Mouse (Mus musculus) cerebral cortex, adult 2 months (tissue): Measurements from ENCODE around the gene Oscar.

Experiments used
- WGBS: fragments of 180-500 bp; shearing (Covaris S2); methylation state at CpG from one replicate; pipeline ENCODE4 v1.1.7; 2018; 5-methylcytosine and 5-hydroxymethylcytosine counted together

Oscar gene

DNA sequence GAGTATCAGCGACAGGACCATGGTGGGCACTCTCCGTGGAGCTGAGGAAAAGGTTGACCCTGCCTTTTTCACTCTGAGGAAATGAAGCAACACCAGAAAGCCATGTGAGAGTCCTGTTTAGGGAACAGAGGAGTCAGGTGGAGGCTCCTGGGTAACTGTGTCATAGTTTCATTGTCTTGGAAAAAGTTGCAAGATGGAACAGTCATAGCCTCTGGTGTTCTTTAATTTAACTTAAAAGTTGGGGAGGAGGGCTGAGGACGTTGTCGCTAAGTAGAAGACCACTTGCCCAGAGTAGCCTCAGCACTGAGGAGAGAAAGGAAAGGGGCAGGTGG, at the start of gene Oscar:
Gene Oscar, minus strand, starts transcription at position 101 of the 332 bp plus-strand sequence.
- WGBS, result 81% methylated on average over 4 of the region's 4 CpGs

DNA sequence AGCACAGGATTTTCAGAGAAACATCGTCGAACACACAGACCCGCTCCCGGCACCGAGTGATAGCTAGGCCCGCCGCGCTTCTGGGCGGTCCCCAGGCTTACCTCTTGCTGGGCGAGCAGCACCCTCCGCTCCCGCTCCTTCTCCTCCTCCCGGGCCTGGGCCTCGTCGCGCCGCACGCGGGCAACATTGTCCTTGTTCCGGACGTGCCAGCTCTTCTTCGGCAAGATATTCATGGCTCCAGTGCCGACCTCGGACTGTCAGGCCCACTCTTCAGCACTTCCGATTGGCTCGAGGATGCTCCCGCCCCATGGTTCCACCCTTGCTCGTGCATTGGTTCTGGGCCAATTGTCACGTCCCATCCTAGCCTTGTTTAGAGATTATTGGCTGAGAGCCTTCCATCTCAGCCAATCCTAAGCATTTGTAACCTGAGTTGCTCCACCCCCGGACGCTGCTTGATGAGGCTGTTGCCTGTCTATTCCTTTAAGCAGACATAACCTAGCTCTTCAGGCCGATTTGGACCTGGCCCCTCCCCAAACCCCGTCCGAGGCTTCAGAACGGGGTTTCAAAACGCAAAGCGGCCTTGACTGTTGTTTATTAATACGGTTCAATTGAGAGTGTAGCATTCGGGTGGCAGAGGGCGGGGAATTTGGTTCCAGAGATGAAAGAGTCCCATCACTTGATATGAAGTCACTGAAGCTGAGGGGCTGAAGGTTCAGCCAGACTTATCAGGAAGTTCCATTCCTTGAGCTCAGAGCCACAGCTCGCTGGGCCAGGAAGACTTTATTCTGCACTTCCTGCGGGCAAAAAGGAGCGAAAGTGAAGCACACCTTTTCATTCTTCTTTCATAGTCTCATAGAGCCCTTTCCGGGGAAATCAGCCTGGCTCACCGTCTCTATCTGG, 49.5 kb upstream of the Oscar start, which contains the start of gene Leng1:
Gene Leng1, minus strand, starts transcription at position 626 of the 900 bp plus-strand sequence.
- 2% methylated on average over 45 of the region's 45 CpGs for WGBS

DNA sequence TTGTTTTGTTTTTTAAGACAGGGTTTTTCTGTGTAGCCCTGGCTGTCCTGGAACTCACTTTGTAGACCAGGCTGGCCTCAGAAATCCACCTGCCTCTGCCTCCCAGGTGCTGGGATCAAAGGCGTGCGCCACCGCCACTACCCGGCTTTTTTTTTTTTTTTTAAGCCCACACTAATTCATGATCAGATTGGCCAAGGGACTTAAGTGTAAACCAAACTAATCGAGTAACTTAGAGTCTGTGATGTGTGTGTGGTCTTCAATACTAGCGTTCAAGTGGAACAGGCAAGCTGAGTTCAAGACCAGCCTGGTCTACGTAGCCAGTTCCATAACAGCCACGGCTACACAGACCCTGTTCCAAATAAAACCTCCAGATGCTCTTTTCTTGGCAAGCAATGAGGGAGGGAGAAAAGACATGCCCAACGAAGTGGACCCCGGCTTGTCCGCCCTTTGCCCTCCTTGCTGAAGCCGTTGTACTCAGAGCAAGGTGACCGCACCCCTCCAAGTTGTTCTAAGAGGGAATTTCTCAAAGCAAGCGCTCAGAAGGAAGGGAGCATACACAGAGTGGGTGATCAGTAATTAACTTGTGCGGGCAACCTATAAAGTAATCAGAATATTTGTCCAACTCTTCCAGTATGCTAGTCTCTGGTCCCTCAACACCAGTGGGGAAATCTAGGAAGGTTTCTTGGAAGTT, 48.7 kb upstream of the Oscar start:
- WGBS, result 22% methylated on average over 15 of the region's 15 CpGs

DNA sequence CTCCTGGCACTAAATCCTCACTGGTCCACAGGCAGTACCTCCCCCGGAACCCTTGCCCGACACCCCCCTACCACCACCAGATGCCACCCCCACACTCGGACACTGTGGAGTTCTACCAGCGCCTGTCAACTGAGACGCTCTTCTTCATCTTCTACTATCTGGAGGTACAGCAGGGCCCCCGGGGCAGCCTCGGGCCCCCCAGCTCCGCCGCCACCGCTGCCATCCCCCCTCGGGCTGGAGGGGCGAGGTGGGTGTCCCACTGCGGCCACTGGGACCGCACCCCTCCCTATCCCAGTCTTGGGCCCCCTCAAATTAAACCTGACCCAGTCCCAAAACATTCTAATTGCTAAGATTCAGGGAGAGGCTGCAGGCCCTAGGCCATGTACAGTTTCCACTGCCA, 42.6 kb upstream of the Oscar start:
- 91% methylated on average over 14 of the region's 14 CpGs for WGBS

DNA sequence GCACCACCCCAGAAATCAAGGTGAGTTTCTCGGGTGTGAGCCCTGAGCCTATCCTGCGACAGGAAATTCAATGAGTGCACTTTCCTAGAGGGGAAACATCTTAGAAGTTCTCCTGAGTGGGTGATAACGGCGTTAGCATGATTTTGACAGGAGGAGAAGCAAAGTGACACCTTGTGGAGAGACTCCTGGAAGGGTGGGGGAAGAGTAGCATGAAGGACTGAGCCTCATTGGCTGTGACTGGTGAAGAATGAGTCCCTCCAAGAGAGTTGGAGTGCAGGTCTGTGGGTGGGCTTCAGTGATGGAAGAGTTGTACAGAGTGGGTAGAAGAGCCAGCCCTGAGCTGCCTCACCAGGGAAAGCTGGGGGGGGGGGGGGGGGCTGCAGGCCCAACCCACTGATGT, 41.0 kb upstream of the Oscar start:
- 61% methylated on average over 4 of the region's 4 CpGs for WGBS

DNA sequence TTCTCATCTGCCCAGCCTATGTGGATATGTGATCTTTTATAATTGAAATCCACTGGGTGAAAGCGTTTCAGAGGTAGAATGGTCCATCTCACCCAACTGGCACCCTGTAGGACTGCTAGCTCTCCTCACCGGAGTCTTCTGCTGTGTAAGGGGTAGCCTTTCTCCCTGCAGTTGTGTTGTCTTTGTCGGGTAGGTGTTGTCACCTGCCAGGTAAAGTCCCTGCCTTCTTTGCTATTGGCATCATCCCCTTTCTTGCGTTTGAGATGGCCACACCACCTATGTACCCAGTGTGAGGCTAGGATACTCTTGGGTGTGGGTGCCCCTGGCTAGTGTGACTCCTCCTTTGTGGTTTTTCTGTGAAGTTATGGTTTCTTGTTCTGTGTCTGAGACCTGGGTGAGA, 30.7 kb upstream of the Oscar start:
- 47% methylated on average over 4 of the region's 4 CpGs for WGBS

DNA sequence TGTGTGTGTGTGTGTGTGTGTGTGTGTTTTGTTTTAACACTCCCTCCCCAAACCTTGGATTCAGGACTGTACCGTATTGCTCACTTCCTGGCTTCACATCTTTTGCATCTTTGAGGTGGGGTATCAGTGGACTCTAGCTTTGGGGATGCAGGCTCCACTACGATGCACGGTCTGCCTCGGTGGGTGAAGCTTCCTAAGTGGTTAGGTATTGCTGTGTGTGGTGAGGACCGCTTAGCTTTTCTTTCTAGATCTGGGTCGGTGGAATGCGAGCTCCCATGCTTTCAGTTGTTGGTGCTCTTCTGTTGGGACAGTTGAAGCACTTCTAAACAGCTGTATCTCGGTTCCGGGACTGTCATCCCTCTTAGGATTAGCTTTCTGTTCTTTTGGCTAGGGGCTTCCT, 30.2 kb upstream of the Oscar start:
- 5% methylated on average over 9 of the region's 9 CpGs for WGBS

DNA sequence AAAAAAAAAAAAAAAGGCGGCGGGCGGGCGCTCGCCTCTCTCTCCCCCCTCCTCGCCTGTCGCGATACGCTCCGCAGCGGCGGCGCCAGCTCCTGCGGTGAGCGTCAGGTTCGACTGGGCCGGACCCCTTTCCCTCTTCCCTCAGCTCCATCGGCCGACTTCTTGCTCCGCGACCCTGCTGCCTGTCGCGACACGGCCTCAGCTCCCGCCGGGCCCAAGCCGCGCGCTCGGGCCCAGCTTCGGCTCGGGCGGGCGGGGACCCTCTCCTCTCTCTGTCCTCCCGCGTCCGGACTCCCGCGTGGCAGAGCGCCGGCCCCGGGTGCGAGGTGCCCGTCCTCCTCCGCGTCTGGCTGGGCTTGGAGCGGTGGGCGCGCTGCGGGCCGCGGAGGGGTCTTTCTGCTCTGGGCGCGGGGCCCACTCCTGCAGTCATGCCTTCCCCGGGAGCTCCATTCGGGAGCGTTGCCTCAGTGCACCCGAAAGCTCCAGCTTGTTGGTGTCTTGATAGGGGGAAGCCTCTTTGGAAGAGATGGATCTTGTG, 29.6 kb upstream of the Oscar start:
- WGBS, result under 1% methylated on average over 53 of the region's 58 CpGs

DNA sequence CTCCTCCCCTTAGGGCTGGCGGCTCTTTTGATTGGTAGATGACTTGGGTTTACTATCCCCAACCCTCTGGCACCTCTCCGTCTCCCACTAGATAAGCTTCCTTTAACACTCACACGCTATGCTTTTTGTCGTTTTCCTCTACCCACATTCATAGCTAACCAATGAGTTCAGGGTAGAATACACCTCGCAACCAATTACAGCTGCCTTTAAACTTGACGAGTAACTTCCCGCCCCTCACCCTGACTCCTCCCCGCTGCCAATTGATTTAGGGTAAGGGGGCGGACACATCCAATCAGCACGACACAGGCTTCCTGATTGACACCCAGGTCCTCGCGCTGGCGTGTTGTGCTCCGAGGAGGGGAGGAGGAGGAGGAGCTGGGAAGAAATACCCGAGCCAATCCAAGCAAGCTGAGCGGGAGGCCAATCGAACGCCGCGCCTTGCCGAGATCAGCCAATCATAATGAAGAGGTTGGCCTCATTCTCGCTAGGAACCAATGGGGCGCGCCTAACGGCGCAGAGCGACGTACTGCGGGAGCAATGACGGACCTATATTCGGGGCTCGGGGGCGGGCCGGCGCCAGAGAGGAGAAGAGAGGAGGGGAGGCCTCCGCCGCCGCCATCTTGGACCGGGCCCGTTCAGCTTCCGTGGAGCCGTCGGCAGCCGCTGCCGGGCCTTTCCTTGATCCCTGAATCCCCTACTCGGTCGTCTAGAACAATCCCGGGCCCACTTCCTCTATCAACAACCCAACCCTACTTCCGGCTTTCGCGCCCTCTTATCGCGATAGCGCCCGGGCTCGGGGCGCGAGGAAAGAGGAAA, 28.9 kb upstream of the Oscar start, which contains the start of gene Cnot3:
Gene Cnot3, plus strand, starts transcription at position 597 of the 816 bp plus-strand sequence.
- under 1% methylated on average over 58 of the region's 58 CpGs for WGBS

DNA sequence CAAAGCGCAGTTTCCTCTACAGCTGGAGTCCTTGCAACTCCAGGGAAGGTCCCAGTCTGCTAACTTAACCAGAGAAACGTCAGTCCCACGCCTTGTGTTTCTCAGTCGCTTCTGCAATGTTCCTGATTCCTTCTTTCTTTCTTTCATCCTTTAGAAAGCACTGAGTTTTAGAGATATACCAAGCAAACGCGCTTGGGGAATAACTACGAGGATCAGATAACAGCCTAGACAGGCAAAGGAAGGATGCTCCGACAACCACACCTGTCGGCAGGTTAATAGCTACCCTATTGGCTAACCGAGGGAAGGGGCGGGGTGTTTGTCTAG, 28.4 kb upstream of the Oscar start:
- 1% methylated on average over 11 of the region's 11 CpGs for WGBS

DNA sequence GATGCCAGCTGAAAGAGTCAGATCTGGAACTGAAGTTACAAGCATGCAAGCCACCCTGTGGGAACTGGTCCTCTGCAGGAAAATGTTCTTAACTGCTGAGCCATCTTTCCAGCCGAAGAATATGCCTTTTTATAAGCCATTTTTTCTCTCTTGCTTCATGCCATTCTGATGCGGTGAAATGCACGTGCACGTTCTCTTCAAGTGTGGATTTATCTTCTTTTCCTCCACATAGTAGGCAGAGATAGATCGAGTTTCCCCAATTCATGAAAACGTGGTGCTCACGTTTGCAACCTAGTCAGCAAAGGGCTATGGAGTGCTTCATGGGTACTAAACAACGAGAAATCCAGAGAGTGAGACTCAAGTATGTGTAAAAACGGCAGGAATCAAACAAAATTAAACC, 27.9 kb upstream of the Oscar start:
- 6% methylated on average over 9 of the region's 9 CpGs for WGBS

DNA sequence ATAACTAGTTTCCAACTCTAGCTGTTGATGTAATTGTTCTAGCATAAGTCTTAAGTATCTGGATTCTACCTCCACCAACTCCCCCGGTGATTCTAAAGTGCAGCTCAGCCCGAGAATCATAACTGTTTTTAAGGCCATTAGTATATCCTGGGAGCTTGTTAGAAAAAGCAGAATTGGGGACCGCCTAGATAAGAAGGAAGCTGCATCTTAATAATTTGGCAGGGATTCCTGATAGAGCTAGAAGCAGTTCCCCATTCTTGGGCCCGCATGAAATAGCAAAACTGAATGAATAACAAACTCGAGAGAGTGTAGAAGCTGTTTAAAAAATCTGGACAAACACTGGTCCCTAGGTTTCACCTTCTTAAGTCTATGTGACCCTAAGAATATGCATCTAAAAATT, 27.5 kb upstream of the Oscar start:
- WGBS, result 60% methylated on average over 5 of the region's 5 CpGs

DNA sequence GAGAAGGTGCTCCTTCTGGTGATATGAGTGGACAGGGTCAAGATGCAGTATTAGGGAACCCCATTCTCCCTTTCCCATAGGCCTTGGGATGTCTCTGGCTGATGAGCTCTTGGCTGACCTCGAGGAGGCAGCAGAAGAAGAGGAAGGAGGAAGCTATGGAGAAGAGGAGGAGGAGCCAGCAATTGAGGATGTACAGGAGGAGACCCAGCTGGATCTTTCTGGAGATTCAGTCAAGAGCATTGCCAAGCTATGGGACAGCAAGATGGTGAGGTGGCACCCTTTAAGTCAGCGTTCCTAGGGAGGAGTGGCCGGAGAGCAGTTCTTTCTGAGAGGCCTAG, 14.5 kb upstream of the Oscar start:
- WGBS, result 57% methylated on average over 3 of the region's 3 CpGs

DNA sequence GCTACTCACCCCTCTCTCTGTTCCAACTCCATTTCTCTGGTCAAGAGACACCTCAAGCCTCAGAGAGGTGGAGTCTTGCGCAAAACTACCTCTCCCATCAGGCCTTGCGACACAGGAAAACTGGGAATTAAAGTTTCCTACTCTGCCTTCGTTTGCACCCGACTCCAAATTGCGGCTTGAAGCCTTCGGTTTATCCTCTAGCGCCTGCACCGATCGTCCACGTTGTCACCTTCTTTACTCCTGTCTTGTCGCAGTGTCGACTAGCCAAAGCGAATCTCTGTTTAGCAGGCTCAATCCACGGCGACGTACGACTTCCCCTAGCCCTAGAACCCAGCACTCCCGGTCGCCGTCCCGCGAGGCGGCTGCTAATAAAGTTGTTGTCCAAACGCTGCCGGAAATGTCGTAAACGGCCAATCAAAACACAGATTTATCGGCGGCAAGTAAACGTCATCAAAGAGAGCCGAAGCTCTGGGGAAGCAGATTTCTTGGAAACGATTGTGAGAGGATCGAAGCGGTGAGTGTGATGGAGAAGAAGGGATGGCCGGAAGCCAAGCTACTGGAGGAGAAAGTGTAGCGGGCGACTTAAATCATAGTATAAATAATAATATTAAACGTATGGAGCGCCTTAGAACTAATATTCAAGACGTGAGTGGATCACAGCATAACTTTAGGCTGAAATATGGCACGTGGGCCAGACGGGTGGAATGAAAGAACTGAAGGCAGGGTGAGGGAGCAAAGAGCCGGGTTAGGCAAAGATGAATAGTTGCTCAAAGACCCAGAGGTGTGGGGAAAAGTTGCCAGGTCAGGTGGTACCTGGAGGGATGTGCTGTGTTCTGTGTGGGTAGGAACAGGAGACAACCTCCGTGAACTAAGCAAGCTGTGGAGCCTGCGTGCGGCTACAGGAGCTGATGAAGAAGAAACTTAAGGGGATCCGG, 13.9 kb upstream of the Oscar start, which contains the start of the genes Tfpt and Prpf31:
Gene Tfpt, minus strand, starts transcription at position 387 of the 935 bp plus-strand sequence.
Gene Prpf31, plus strand, starts transcription at position 443 of the 935 bp plus-strand sequence.
- WGBS, result under 1% methylated on average over 47 of the region's 47 CpGs

DNA sequence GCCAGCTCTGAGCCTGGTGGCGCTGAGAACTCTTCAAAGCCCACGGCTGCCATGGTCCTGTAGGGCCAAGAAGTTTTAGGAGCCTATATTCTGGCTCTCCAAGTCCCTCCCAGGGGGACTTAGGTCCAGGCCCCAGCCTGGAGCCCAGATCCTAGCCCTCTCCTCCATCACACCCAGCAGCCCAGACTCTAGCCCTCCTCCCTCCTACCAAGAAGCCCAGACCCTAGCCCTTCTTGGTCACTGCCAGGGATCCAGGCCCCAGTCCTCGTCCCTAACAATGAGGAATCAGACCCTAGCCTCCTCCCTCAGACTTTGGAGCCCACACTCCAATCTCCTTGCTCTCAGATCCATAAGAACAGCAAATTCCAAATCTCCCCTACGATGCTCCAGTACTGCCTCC, 13.1 kb upstream of the Oscar start:
- 35% methylated on average over 4 of the region's 4 CpGs for WGBS

DNA sequence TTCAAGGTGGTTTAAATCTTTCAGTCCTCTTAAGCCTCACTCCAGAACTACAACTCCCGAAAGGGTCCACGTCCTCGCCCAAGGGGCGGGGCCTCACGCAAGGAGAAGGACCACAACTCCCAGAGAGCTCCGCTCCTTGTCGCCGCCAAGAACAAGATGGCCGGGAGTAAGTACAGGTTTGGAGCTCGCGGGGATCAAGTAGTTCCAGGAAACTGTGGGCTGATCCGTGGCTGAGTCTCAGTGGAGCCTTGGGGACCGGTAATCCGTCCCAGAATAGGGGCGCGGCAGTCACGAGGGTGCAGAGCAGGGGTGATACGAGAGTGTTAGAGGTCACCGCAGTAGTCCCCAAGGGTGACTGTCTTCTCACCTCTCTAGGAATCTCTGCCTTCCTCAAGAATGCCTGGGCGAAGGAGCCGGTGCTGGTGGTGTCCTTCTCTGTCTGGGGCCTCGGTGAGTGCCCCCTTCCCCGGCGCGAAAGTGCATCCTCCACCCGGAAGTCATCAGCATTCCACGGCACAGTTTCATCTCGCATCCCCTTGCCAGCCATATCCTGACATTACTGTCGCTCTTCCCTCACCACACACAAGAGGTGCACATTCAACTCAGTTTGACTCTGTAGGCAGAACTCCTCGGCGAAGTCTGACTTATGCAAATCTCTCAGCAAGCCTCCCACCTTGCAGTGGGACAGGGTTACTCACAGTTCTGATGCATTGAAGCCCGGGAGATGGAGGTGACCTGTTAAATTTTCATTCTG, 1.5 kb upstream of the Oscar start, which contains the start of gene Ndufa3:
Gene Ndufa3, plus strand, starts transcription at position 132 of the 754 bp plus-strand sequence.
- under 1% methylated on average over 32 of the region's 32 CpGs for WGBS

DNA sequence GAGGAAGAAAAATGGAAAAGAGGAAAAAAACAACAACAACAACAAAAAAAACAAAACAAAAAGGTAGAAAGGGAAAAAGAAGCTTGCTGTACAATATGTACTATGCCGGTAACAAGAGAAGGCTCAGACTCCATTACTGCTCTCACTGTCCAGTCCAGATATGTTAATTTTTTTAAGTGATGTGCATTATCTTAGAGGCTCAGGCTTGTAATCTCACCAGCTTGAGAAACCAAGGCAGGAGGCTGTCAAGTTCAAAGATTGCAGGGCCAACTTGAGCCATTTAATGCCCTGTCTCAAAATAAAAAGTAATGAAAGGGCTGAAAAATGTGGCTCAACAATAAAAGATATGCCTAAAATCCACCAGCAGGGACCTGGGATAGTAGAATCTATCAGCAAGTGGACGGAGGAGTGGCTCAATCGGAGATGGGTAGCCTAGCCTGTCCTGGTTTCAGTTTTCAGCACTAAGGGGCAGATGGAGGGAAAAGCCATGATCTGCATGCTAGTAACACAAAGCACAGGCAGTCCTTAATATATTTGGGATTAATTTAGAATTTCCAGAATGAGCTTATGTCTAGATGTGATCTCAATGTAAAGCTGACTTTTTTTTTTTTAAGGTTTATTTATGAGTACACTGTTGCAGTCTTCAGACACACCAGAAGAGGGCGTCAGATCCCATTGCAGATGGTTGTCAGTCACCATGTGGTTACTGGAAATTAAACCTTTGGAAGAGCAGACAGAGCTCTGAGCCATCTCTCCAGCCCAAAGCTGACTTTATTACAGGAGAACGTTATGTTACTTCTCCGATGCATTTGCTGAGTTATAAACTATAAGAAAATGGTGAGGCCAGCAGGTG, 658 bp upstream of the Oscar start:
- WGBS, result 36% methylated on average over 6 of the region's 6 CpGs

DNA sequence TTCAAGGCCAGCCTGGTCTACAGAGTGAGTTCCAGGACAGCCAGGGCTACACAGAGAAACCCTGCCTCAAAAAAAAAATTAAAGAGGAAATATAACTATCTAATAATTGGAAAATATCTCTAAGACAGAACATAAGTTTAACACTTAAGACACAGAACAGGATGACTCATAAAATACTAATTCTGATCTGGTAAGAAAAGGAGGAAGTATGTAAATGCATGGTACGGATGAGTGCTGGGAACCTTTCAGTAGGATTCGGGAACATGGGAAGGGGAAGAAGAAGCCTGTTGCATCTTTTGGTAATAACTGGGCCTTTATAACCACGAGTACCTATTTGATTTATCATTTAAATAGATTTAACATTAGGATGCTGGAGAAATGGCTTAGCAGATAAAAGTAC, 1.9 kb downstream of the Oscar start:
- 79% methylated on average over 3 of the region's 3 CpGs for WGBS

DNA sequence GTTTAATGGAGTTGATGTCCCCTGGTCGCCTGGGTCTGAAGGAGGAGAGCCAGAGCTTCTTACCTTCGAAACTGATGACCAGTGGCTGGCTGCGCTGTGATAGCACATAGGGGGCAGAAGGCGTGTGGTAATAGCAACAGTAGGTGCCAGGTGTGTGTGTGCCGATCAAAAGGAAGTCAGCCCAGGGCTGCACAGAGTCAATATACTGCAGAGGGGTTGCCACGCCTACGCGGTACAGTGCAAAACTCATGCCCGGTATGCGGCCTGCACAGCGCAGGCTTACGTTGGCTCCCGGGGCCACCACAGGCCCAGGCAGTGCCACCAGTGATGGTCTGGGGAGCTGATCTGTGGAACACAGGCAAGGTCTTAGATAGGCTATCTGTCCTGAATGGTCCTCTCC, 5.0 kb downstream of the Oscar start:
- 91% methylated on average over 13 of the region's 13 CpGs for WGBS
